Mouse (Mus musculus): ENCODE measurements around the gene Awat2.

GRCm38 (mm10) chrX:100475569-100476223, 33.2 kb upstream of the Awat2 start:
- TF ChIP-seq CTCF (IDR thresholded peaks at IDR 0.05; ENCODE audit: borderline replicate concordance, insufficient read depth, low read depth, low read length), result no peak
- no peak for TF ChIP-seq POLR2A (IDR thresholded peaks at IDR 0.05; ENCODE audit: borderline replicate concordance, insufficient read depth, low read length)

Data from cerebellum, adult 2 months (tissue).